Mouse (Mus musculus) testis, adult 10 weeks (tissue): ENCODE data around the gene Qrfp. TPM values are rescaled to one million over a fixed set of nuclear protein-coding genes. Genes with fewer than 3 reads are reported as not detected.

Source experiments
- polyA plus RNA-seq: library from polyadenylated mRNA; stranded (reverse); fragments of 350-450 nt; fragmentation: Illumina TruSeq; extraction: RNeasy Lipid Tissue Mini Kit (QIAGEN cat#74804); gene quantifications from one replicate; pipeline ENCODE4 v1.2.3, GENCODE M21; 2014; ENCODE audit warnings: low read depth, low replicate concordance

Qrfp gene
- not detected for polyA plus RNA-seq

DNA sequence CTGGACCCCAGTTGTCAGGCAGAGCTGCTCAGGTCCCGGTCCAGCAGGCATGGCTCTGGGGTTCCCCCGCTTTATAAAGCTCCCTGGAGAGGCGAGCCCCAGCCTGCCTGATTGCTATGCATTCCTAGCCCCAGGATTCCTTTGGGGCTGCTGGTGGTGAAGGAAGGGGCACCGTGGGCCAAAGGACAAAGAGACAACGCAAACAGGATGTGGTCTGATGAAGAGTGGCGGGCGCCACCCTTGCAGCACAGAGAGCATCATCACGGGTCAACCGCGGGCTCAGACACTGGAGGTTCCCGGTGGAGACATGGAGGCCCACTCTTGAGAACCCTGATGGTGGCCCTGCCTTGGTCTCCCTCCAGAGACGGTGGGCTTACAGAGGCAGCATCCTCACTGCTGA lies at the start of gene Qrfp:
Qrfp (minus strand) TSS at position 137 of the 400 bp plus-strand sequence.

DNA sequence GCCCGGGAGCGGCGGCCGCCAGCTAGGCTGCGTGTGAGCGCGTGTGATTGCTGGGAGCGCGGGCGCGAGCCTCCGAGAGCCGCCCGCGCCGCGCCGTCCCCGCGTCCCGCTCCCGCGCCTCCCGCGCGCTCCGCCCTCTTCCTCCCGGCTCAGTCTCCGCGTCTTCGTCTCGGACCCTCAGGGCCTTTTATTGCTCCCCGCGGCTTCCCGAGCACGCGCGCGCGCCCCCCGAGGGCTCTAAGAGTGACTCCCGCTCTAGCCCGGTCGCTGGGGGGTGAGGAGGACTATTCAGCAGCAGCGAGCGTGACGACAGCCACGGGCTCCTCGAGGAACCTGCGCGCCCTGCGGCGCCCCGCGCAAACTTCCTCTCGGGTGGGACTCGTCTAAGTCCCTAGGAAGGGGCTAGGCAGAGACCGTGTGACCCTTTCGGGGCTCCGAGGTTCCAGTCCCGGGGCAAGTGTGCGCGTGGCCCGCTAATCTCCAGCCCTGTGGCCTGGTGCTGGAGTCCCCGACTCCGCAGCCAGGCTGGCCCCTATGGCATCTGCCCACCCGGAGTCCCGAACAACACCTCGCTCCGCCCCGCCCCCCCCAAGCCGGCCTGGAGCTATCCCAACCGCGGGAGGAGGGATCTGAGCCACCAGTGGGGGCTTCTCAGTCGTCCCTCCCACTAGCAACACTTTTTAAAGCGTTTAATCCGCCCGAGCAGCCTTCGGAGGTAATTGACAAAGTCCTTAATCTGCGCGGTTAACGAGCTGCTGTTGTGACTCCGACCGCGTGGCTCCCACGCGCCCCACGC lies 35.7 kb upstream of the Qrfp start, which contains the start of gene Fibcd1:
Fibcd1 (minus strand) TSS at position 110 of the 796 bp plus-strand sequence.

Other genes with a start within 250 kb of the Qrfp start
- 11.9 TPM for gene Fubp3, start 237.9 kb downstream of the Qrfp start, polyA plus RNA-seq
- not detected for gene Prdm12, start 170.5 kb downstream of the Qrfp start, polyA plus RNA-seq
- 7.4 TPM for gene Exosc2, start 139.9 kb downstream of the Qrfp start, polyA plus RNA-seq
- 39.9 TPM for gene Abl1, start 122.2 kb downstream of the Qrfp start, polyA plus RNA-seq
- gene Fibcd1, start 35.4 kb upstream of the Qrfp start, polyA plus RNA-seq: not detected
- gene Lamc3, start 76.7 kb upstream of the Qrfp start, polyA plus RNA-seq: 1.1 TPM
- gene Aif1l, start 139.6 kb upstream of the Qrfp start, polyA plus RNA-seq: 1.7 TPM
- 87.2 TPM for gene Nup214, start 163.9 kb upstream of the Qrfp start, polyA plus RNA-seq